Mouse (Mus musculus): Measurements from ENCODE around the gene Atp13a3.

- TF ChIP-seq POLR2A (IDR thresholded peaks at IDR 0.05; ENCODE audit: control insufficient read depth, low read depth, low read length) = no peak
- no peak for TF ChIP-seq CTCF (IDR thresholded peaks at IDR 0.05; ENCODE audit: control insufficient read depth, insufficient read depth, insufficient replicate concordance, low read depth, low read length)
These were observed 10.9 kb upstream of the Atp13a3 start for GRCm38 (mm10) chr16:30416707-30417106.
